Mouse (Mus musculus): Measurements from ENCODE around the gene Gimap1. TPM values are rescaled to one million over a fixed set of nuclear protein-coding genes. Genes with fewer than 3 reads are reported as not detected.

Gene Gimap1
- polyA plus RNA-seq (2012; fragmentation: generic; extraction: Trizol) = not detected

DNA sequence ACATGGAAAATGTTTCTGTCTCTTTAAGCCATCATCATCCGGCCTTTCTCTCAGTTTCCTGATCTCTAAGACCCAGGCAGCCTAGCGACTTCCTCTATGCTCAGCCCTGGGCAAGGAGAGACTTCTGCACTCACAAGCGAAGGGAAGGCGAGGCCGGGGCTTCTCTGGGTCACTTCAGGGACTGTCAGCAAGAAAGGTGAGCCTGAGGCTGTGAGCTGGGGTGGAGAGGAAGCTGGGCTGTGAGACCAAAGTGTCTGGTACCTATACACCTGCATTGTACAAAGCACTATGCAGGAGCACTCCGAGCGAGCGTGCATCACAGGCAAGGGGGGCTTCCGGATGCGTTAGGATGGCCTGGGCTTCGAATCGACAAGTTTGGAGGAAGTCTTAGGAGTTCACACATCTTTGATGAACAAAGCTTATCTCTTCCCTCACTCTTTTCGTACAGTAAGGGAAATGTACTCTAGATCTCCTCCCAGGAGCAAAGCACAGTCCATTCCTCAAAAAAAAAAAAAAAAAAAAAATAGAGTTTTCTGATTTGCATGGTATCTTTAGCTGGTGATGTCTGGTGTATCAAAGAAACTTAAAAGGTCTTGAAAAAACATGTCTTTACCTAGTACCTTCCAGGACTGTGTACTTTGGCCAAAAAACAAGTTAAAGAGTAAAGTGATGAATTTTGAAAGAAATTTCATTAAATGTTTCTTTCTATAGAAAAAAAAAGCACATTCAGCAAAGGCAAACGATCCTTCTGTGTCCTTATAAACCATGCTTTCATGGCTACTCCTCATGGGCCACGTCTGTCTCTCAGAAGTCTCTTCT, at the start of gene Gimap1:
Gimap1 (plus strand) TSS at position 94 of the 819 bp plus-strand sequence.

DNA sequence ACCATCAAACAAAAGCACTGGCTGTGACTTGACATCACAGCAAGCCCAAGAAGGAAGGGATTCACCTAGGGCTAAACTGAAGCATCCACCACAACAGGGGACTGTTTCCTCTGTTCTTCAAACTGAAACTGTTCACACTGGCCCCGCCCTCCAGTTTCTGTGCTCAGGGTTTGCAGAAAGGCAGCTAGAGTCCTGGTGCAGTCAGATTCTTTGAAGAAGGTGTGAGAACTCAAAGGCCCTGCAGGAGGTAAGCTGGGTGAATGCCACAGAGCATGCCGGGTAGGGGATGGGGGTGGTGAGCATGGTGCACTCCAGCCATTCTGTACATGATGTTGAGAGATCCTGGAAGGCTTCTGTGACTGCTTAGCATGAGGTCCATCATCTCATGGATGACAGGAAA, 20.4 kb upstream of the Gimap1 start, which contains the start of the genes Gm28053 and Gimap7:
Gm28053 (plus strand) TSS at position 153 of the 400 bp plus-strand sequence.
Gimap7 (plus strand) TSS at position 167 of the 400 bp plus-strand sequence.

DNA sequence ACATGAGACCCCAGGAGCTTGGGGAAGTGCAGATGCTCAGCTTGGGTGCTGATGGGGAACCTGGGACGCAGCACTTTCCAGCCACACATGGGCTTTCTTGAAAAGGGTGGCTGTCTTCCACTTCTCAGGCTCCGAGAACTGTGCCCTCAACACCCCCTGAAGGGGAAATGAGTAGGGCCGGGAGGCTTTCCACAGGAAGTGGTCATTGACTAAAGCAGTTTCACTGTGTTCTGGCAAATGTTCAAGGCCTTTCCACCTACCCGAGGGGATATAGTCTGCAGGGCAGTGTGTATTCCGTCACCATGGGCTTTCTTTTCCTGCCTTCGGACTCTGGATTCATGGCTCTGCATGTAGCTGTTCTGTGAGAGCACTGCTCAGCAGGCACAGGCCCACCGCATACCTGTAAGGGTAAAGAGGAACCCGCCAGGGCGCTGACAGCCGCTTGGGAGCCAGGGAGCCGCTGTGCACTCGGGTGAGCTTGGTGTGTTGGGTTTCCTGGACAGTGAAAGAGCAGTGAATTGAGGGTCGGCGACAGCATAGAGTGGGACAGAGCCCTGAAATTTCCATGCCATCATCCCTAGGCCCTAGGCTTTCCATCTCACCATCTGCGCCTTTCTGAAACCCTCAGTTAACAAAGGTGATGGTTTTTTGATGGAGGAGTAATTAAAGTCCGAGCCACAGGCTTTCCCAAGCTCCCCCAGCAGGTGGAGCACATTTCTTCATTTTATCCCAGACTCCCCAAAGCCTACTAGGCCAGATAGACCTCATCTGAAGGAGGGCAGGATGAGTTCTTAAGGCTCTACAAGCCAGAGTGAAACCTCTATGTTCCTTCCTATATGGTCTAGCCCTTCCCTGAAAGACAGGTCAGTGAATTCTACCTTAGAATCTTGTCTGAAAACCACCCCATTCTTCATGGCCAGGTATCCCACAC, 7.4 kb downstream of the Gimap1 start, which contains the start of gene Gimap5:
Gimap5 (plus strand) TSS at position 239 of the 931 bp plus-strand sequence.

GRCm38 (mm10) chr6:48770696-48771095, 31.8 kb downstream of the Gimap1 start, which contains the start of gene Gimap3:
Gimap3 (minus strand) TSS chr6:48770851.

Other genes with a start within 250 kb of the Gimap1 start
- 1 to 10 TPM in 1 of 2 experiments, under 1 TPM in 1; 0.92 to 2.3 TPM for gene Atp6v0e2, start 201.4 kb upstream of the Gimap1 start, polyA plus RNA-seq (2012; fragmentation: generic; extraction: Trizol)
- 10 to 100 TPM in 1 of 2 experiments, 1 to 10 TPM in 1; 1.8 to 19.9 TPM for gene Lrrc61, start 184.3 kb upstream of the Gimap1 start, polyA plus RNA-seq (2012; fragmentation: generic; extraction: Trizol)
- gene Rarres2, start 166.3 kb upstream of the Gimap1 start, polyA plus RNA-seq (2012; fragmentation: generic; extraction: Trizol) = 10 to 100 TPM in 1 of 2 experiments, under 1 TPM in 1; 0.09 to 44.4 TPM
- gene Gm45021, start 149.4 kb upstream of the Gimap1 start, polyA plus RNA-seq (2012; fragmentation: generic; extraction: Trizol) = not detected
- 1 to 10 TPM; 2.3 to 8.6 TPM for gene Repin1, start 145.2 kb upstream of the Gimap1 start, polyA plus RNA-seq (2012; fragmentation: generic; extraction: Trizol)
- gene Gm44965, start 145.1 kb upstream of the Gimap1 start, polyA plus RNA-seq (2012; fragmentation: generic; extraction: Trizol) = 1 to 10 TPM in 1 of 2 experiments, not detected in 1; 1.6 TPM
- 1 to 10 TPM in 1 of 2 experiments, under 1 TPM in 1; 0.67 to 2.8 TPM for gene Zfp775, start 137.0 kb upstream of the Gimap1 start, polyA plus RNA-seq (2012; fragmentation: generic; extraction: Trizol)
- under 1 TPM in 1 of 2 experiments, not detected in 1; 0.02 TPM for gene AI854703, start 112.3 kb upstream of the Gimap1 start, polyA plus RNA-seq (2012; fragmentation: generic; extraction: Trizol)
- not detected for gene Gimap8, start 91.8 kb upstream of the Gimap1 start, polyA plus RNA-seq (2012; fragmentation: generic; extraction: Trizol)
- gene Gimap9, start 62.9 kb upstream of the Gimap1 start, polyA plus RNA-seq (2012; fragmentation: generic; extraction: Trizol) = under 1 TPM in 1 of 2 experiments, not detected in 1; 0.08 TPM
- gene Gimap4, start 54.5 kb upstream of the Gimap1 start, polyA plus RNA-seq (2012; fragmentation: generic; extraction: Trizol) = not detected
- gene Gimap6, start 30.8 kb upstream of the Gimap1 start, polyA plus RNA-seq (2012; fragmentation: generic; extraction: Trizol) = not detected
- not detected for gene Gm28053, start 20.4 kb upstream of the Gimap1 start, polyA plus RNA-seq (2012; fragmentation: generic; extraction: Trizol)
- gene Gimap7, start 20.4 kb upstream of the Gimap1 start, polyA plus RNA-seq (2012; fragmentation: generic; extraction: Trizol) = not detected
- gene Gimap5, start 7.1 kb downstream of the Gimap1 start, polyA plus RNA-seq (2012; fragmentation: generic; extraction: Trizol) = not detected
- not detected for gene Gimap3, start 31.8 kb downstream of the Gimap1 start, polyA plus RNA-seq (2012; fragmentation: generic; extraction: Trizol)
- gene Tmem176a, start 101.9 kb downstream of the Gimap1 start, polyA plus RNA-seq (2012; fragmentation: generic; extraction: Trizol) = 1 to 10 TPM; 1.7 to 8.0 TPM
- 10 to 100 TPM in 1 of 2 experiments, 1 to 10 TPM in 1; 2.1 to 16.5 TPM for gene Tmem176b, start 102.4 kb downstream of the Gimap1 start, polyA plus RNA-seq (2012; fragmentation: generic; extraction: Trizol)
- under 1 TPM in 1 of 2 experiments, not detected in 1; 0.01 TPM for gene Aoc1, start 133.8 kb downstream of the Gimap1 start, polyA plus RNA-seq (2012; fragmentation: generic; extraction: Trizol)
- not detected for gene 1600015I10Rik, start 190.8 kb downstream of the Gimap1 start, polyA plus RNA-seq (2012; fragmentation: generic; extraction: Trizol)
- gene Doxl2, start 235.9 kb downstream of the Gimap1 start, polyA plus RNA-seq (2012; fragmentation: generic; extraction: Trizol) = not detected
- gene Svs1, start 247.8 kb downstream of the Gimap1 start, polyA plus RNA-seq (2012; fragmentation: generic; extraction: Trizol) = not detected